Mouse (Mus musculus): Measurements from ENCODE around the gene Hus1. TPM values are rescaled to one million over a fixed set of nuclear protein-coding genes. Genes with fewer than 3 reads are reported as not detected.

Hus1 gene
- 22.0 and 22.6 TPM in 2 replicates for polyA plus RNA-seq (2014; fragmentation: Nextera tagmentation; extraction: Ambion mirVana)

DNA sequence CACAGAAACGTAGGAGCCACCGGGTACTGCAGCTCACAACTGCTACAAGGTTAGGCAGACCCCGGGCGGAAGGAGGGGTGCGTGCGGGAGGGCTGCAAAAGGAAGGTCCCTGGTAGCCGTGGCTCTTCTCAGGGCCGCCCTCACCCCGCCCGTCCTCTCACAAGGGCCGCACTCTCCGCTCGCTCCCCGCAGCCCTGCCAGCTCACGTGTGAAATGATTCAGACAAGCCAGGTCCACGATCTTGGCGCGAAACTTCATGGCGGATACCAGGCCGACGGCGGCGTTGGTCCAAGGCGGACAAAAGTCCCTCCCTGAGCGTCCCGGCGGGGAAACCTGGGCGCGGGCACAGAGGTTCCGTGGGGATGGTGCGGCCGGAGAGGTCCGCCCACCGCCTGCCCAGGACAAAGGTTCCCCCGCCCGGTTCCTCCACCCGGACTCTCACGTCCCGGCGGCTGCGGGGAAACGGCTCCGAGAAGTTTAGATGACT lies at the start of gene Hus1:
Hus1 (minus strand) TSS at position 339 of the 487 bp plus-strand sequence.
- WGBS, result under 1% methylated on average over 43 of the region's 43 CpGs
- Histone ChIP-seq H3K27ac (ENCODE audit: low read depth, low read length) (peak within 1 kb of the TSS; percentile 68), H3K36me3 (ENCODE audit: control insufficient read depth, insufficient read depth, low read length) (no peaks in the 10 kb centered on the region), H3K9me3 (ENCODE audit: control insufficient read depth, low read length) (no peaks in the 10 kb centered on the region), H3K4me3 (ENCODE audit: low read depth, low read length) (peak within 1 kb of the TSS; percentile 73), H3K4me1 (ENCODE audit: control insufficient read depth, insufficient read depth, low read length) (peaks cover 7% of the 10 kb centered on the region), H3K4me2 (peak within 1 kb of the TSS; percentile 74), H3K9ac (ENCODE audit: low read length) (peak within 1 kb of the TSS; percentile 92), H3K27me3 (ENCODE audit: control insufficient read depth, insufficient read depth, low read length) (no peaks in the 10 kb centered on the region)
- ATAC-seq (ENCODE audit: low FRiP score), result peak; percentile 97
- peak; percentile 98 for DNase-seq (ENCODE audit: low spot score, missing footprints)

DNA sequence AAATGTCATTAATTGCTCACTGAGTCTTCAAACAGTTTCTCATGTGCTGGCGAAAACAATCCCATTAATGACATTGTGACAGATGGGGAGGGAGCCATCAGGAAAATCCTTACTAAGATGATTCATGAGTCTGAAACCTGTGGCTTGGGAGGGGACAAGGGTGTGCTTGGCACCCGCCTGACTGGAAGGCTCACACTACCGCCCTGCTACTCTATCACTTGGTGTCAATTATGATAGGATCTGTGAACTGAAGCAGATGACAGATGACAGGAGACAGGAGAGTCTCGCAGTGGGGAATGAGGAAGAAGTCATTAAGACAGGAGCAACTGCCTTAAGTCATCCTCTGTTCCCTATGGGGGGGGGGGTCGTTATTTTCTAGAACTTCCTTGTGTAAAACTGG lies 49.5 kb upstream of the Hus1 start:
- Histone ChIP-seq H3K4me2 (no peak overlapping the region), H3K4me1 (ENCODE audit: control insufficient read depth, insufficient read depth, low read length) (no peaks in the 10 kb centered on the region), H3K9me3 (ENCODE audit: control insufficient read depth, low read length) (no peaks in the 10 kb centered on the region), H3K27ac (ENCODE audit: low read depth, low read length) (no peak overlapping the region), H3K9ac (ENCODE audit: low read length) (no peak overlapping the region), H3K36me3 (ENCODE audit: control insufficient read depth, insufficient read depth, low read length) (no peaks in the 10 kb centered on the region), H3K4me3 (ENCODE audit: low read depth, low read length) (no peak overlapping the region), H3K27me3 (ENCODE audit: control insufficient read depth, insufficient read depth, low read length) (no peaks in the 10 kb centered on the region)
- WGBS, result 82% methylated on average over 5 of the region's 5 CpGs
- ATAC-seq (ENCODE audit: low FRiP score) (no peak), DNase-seq (ENCODE audit: low spot score, missing footprints) (no peak)

DNA sequence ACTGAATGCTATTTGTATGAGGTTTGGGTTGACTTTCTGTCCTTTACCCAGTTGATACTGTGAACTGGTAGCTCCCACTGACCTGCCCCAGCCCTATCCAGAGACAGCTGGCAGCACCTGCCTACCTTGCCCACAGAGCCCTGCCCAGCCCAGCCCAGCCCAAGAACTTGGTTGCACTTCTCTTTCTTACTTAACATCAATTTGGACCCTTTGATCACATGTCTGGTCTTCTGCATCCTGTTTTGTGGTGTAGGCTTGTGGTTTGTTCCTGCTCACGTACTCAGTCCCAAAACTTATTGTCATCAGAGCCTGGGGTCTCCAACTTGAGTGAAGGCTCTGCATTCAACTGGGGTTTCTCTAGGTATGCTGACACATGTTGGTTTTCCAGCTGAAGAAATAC lies 49.0 kb upstream of the Hus1 start:
- no peak overlapping the region for H3K4me2 ChIP-seq
- no peaks in the 10 kb centered on the region for H3K4me1 ChIP-seq (ENCODE audit: control insufficient read depth, insufficient read depth, low read length)
- 79% methylated on average over 1 of the region's 1 CpGs for WGBS
- DNase-seq (ENCODE audit: low spot score, missing footprints) (no peak), ATAC-seq (ENCODE audit: low FRiP score) (no peak)
- no peak overlapping the region for H3K9ac ChIP-seq (ENCODE audit: low read length)
- no peak overlapping the region for H3K4me3 ChIP-seq (ENCODE audit: low read depth, low read length)
- H3K9me3 ChIP-seq (ENCODE audit: control insufficient read depth, low read length), result no peaks in the 10 kb centered on the region
- no peak overlapping the region for H3K27ac ChIP-seq (ENCODE audit: low read depth, low read length)
- H3K27me3 ChIP-seq (ENCODE audit: control insufficient read depth, insufficient read depth, low read length), result no peaks in the 10 kb centered on the region
- H3K36me3 ChIP-seq (ENCODE audit: control insufficient read depth, insufficient read depth, low read length), result no peaks in the 10 kb centered on the region

DNA sequence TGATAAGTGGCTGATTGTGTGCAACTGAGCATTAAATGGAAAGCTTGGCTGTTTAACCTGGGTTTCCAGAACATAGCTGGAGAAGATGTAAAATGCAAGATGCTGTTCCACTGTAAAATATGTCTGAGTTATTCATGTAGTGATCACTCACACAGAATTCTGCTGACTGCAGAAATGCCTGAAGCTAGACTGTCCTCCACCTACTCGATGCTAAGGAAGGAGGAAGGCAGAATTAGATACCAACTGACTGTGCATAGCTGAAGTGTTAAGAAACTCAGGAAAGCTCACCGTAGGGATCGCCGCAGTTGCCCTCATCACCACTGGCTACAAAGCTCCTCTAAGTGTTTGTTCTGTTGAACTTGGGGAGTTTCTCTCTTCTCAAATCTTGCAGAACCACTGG lies 46.7 kb upstream of the Hus1 start:
- Histone ChIP-seq H3K4me2 (no peak overlapping the region), H3K27me3 (ENCODE audit: control insufficient read depth, insufficient read depth, low read length) (no peaks in the 10 kb centered on the region), H3K27ac (ENCODE audit: low read depth, low read length) (no peak overlapping the region), H3K36me3 (ENCODE audit: control insufficient read depth, insufficient read depth, low read length) (no peaks in the 10 kb centered on the region), H3K4me1 (ENCODE audit: control insufficient read depth, insufficient read depth, low read length) (no peaks in the 10 kb centered on the region), H3K9ac (ENCODE audit: low read length) (no peak overlapping the region), H3K9me3 (ENCODE audit: control insufficient read depth, low read length) (no peaks in the 10 kb centered on the region), H3K4me3 (ENCODE audit: low read depth, low read length) (no peak overlapping the region)
- ATAC-seq (ENCODE audit: low FRiP score) (no peak), DNase-seq (ENCODE audit: low spot score, missing footprints) (no peak)
- 85% methylated on average over 4 of the region's 4 CpGs for WGBS

DNA sequence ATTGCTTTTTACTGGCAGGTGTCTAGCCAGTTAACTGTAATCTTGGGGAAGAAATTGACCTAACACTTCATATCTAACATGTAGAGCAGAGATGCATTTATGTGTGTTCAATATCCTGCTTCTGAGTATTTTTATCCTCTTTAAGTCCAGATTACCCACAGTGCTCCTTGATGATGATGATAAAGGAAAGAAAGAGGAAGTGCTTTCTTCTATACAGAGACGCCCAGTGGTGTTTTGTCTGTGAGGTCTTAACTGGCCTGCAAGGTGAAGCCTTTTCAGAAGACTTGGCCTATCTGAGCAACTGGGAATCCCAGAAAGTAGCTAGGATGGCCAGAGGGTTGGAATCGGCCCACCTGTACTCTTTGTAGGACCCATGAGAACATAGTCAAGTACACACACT lies 45.9 kb upstream of the Hus1 start:
- Histone ChIP-seq H3K4me1 (ENCODE audit: control insufficient read depth, insufficient read depth, low read length) (no peaks in the 10 kb centered on the region), H3K9me3 (ENCODE audit: control insufficient read depth, low read length) (no peaks in the 10 kb centered on the region), H3K36me3 (ENCODE audit: control insufficient read depth, insufficient read depth, low read length) (no peaks in the 10 kb centered on the region), H3K27me3 (ENCODE audit: control insufficient read depth, insufficient read depth, low read length) (no peaks in the 10 kb centered on the region), H3K9ac (ENCODE audit: low read length) (no peak overlapping the region), H3K4me2 (no peak overlapping the region), H3K27ac (ENCODE audit: low read depth, low read length) (no peak overlapping the region), H3K4me3 (ENCODE audit: low read depth, low read length) (no peak overlapping the region)
- no peak for DNase-seq (ENCODE audit: low spot score, missing footprints)
- 77% methylated on average over 2 of the region's 2 CpGs for WGBS
- no peak for ATAC-seq (ENCODE audit: low FRiP score)

DNA sequence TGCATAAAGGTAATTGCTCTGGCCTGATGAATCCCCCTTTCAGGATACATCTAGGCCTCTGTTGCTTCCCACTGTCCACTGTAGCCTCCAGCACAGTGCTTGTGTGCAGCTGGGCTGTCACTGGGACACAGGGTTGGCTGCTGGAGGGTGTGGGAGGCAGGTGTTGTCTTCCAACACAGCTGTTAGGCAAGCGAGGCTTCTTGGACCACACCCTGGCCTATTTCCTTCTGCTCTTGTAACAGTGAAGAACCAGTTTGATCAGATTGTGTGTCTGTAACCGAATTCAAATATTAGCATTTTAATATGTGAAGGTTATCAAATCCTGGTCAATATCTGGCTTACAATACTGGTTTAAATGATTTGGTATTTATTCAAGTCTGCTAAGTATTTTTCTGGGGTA lies 40.9 kb upstream of the Hus1 start:
- Histone ChIP-seq H3K4me1 (ENCODE audit: control insufficient read depth, insufficient read depth, low read length) (peaks cover 3% of the 10 kb centered on the region), H3K4me3 (ENCODE audit: low read depth, low read length) (no peak overlapping the region), H3K27ac (ENCODE audit: low read depth, low read length) (no peak overlapping the region), H3K4me2 (no peak overlapping the region), H3K9ac (ENCODE audit: low read length) (no peak overlapping the region), H3K9me3 (ENCODE audit: control insufficient read depth, low read length) (no peaks in the 10 kb centered on the region), H3K36me3 (ENCODE audit: control insufficient read depth, insufficient read depth, low read length) (no peaks in the 10 kb centered on the region), H3K27me3 (ENCODE audit: control insufficient read depth, insufficient read depth, low read length) (peaks cover 2% of the 10 kb centered on the region; the same call in 1 of the 2 replicates)
- WGBS, result 80% methylated on average over 2 of the region's 2 CpGs
- ATAC-seq (ENCODE audit: low FRiP score), result no peak
- DNase-seq (ENCODE audit: low spot score, missing footprints), result no peak

DNA sequence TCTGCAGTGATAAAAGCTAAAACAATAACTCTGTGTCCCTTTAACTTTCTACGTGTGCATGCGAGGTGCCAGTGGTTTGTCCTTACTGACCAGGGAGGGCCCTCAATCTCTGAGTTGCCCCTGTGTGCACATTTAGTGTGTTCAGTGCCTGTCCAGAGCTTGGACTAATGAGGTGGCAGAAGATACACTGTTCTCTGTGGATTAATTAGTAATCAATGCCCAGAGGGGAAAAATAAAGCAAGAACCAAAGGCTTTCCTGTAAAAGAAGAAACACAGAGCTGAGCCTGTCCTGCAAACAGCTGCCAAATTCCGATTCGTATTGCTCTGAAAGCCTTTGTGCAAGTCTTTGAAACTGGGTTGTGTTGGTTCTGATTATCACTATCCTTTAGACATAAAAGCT lies 39.2 kb upstream of the Hus1 start:
- Histone ChIP-seq H3K36me3 (ENCODE audit: control insufficient read depth, insufficient read depth, low read length) (no peaks in the 10 kb centered on the region), H3K4me2 (no peak overlapping the region), H3K9ac (ENCODE audit: low read length) (no peak overlapping the region), H3K4me3 (ENCODE audit: low read depth, low read length) (no peak overlapping the region), H3K4me1 (ENCODE audit: control insufficient read depth, insufficient read depth, low read length) (peaks cover 3% of the 10 kb centered on the region), H3K27ac (ENCODE audit: low read depth, low read length) (no peak overlapping the region), H3K9me3 (ENCODE audit: control insufficient read depth, low read length) (no peaks in the 10 kb centered on the region), H3K27me3 (ENCODE audit: control insufficient read depth, insufficient read depth, low read length) (peaks cover 2% of the 10 kb centered on the region; the same call in 1 of the 2 replicates)
- no peak for ATAC-seq (ENCODE audit: low FRiP score)
- no peak for DNase-seq (ENCODE audit: low spot score, missing footprints)
- WGBS, result 80% methylated on average over 4 of the region's 4 CpGs

DNA sequence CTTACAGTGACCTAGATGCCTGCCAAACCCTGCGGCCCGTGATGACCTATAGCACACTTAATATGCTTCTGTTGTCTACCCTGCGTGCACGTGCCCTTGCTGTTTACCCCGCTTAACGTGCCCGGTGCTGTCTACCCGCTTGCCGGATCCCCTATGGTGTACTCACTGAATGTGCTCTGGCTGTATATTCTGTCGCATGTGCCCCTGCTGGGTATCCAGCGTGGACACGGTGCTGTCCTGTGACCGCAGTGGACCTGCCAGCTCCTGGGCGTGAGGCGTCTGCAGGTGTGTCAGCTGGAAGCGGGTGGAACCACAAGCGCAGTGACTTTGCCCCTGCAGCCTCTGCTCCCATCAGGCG lies 37.7 kb upstream of the Hus1 start, which contains the start of gene Sun3:
Sun3 (minus strand) TSS at position 289 of the 358 bp plus-strand sequence.
- WGBS, result under 1% methylated on average over 18 of the region's 18 CpGs
- Histone ChIP-seq H3K27ac (ENCODE audit: low read depth, low read length) (no peak within 1 kb of the TSS), H3K4me2 (peak within 1 kb of the TSS; percentile 74), H3K9ac (ENCODE audit: low read length) (no peak within 1 kb of the TSS; the same call in 1 of the 2 replicates), H3K36me3 (ENCODE audit: control insufficient read depth, insufficient read depth, low read length) (no peaks in the 10 kb centered on the region), H3K9me3 (ENCODE audit: control insufficient read depth, low read length) (no peaks in the 10 kb centered on the region), H3K4me1 (ENCODE audit: control insufficient read depth, insufficient read depth, low read length) (peaks cover 3% of the 10 kb centered on the region), H3K4me3 (ENCODE audit: low read depth, low read length) (peak within 1 kb of the TSS; percentile 41), H3K27me3 (ENCODE audit: control insufficient read depth, insufficient read depth, low read length) (peaks cover 2% of the 10 kb centered on the region; the same call in 1 of the 2 replicates)
- DNase-seq (ENCODE audit: low spot score, missing footprints) (peak; percentile 96), ATAC-seq (ENCODE audit: low FRiP score) (peak; percentile 76)

DNA sequence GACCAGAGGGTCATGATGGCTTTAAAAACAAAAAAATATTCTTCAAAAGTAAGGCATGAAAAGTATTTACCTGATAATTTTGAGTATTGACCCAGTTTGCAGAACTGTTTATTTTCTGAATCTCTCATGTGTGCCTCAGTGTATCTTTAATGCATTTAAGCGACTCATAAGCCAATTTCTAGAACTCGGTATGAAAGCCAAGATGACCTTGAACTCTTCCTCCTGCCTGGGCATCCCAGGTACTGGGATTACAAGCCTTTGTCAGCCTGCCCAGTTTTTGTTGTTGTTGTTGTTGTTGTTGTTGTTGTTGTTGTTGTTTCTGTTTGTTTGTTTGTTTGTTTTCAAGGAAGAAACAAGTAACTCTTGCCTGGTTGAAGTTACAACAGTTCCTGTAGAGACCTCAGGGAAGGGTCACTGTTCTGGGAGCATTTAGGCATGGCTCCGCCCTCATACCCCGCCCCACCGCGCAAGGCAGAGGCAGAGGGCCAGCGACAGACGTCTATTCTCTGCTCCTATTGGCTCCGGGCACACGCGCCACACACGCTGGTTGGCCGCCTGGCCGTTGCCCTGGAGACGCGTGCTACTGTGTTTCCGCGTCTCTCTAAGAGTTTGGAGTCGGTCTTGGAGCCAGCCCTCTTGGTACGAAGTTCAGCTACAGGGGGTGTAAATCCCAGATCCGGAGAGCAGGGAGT lies 37.2 kb upstream of the Hus1 start, which contains the start of gene Gm11992:
Gm11992 (plus strand) TSS at position 584 of the 692 bp plus-strand sequence.
- 6% methylated on average over 21 of the region's 21 CpGs for WGBS
- H3K9ac ChIP-seq (ENCODE audit: low read length), result no peak within 1 kb of the TSS; the same call in 1 of the 2 replicates
- H3K4me3 ChIP-seq (ENCODE audit: low read depth, low read length), result peak within 1 kb of the TSS; percentile 41
- DNase-seq (ENCODE audit: low spot score, missing footprints) (no peak), ATAC-seq (ENCODE audit: low FRiP score) (peak; percentile 100)
- peak within 1 kb of the TSS; percentile 74 for H3K4me2 ChIP-seq
- H3K4me1 ChIP-seq (ENCODE audit: control insufficient read depth, insufficient read depth, low read length), result peaks cover 3% of the 10 kb centered on the region
- H3K9me3 ChIP-seq (ENCODE audit: control insufficient read depth, low read length), result no peaks in the 10 kb centered on the region
- H3K36me3 ChIP-seq (ENCODE audit: control insufficient read depth, insufficient read depth, low read length), result no peaks in the 10 kb centered on the region
- H3K27ac ChIP-seq (ENCODE audit: low read depth, low read length), result no peak within 1 kb of the TSS
- peaks cover 2% of the 10 kb centered on the region; the same call in 1 of the 2 replicates for H3K27me3 ChIP-seq (ENCODE audit: control insufficient read depth, insufficient read depth, low read length)
